Mouse (Mus musculus) lung, embryonic 16.5 days (tissue): ENCODE measurements around the gene Ston2. TPM values are rescaled to one million over a fixed set of nuclear protein-coding genes. Genes with fewer than 3 reads are reported as not detected.

Experiments used
- ATAC-seq: fragments of 200-750 bp; cut with Nextera tagmentation; 2 replicates; pipeline ENCODE4 v1.8.0; 2017; ENCODE audit warnings: low read depth, mild to moderate bottlenecking, moderate library complexity
- H3K27ac ChIP-seq: fragments of 300-500 bp; sonication (generic); 2 replicates; pipeline ENCODE4 v1.5.1; 2014; ENCODE audit warnings: mild to moderate bottlenecking, control low read depth, low read length
- H3K27me3 ChIP-seq: fragments of 300-500 bp; sonication (generic); 2 replicates; pipeline ENCODE4 v1.6.1; 2014; ENCODE audit warnings: low read depth, low read length, mixed read lengths; ENCODE audit not compliant: control insufficient read depth, insufficient read depth
- H3K36me3 ChIP-seq: fragments of 300-500 bp; sonication (generic); 2 replicates; pipeline ENCODE4 v1.6.1; 2014; ENCODE audit warnings: low read length; ENCODE audit not compliant: control insufficient read depth, insufficient read depth
- H3K4me1 ChIP-seq: fragments of 300-500 bp; sonication (generic); replicated peaks from 2 replicates; pipeline ENCODE4 v1.6.1; 2014; ENCODE audit warnings: low read length, mixed read lengths; ENCODE audit not compliant: control insufficient read depth, insufficient read depth
- H3K4me2 ChIP-seq: fragments of 300-500 bp; sonication (generic); 2 replicates; pipeline ENCODE4 v1.6.1; 2014; ENCODE audit warnings: low read depth, low read length, control low read depth
- H3K4me3 ChIP-seq: fragments of 300-500 bp; sonication (generic); 2 replicates; pipeline ENCODE4 v1.5.1; 2014; ENCODE audit warnings: mild to moderate bottlenecking, low read length, control low read depth
- H3K9ac ChIP-seq: fragments of 300-500 bp; sonication (generic); 2 replicates; pipeline ENCODE4 v1.6.1; 2014; ENCODE audit warnings: low read length, control low read depth
- H3K9me3 ChIP-seq: fragments of 300-500 bp; sonication (generic); 2 replicates; pipeline ENCODE4 v1.6.1; 2016; ENCODE audit warnings: low read length; ENCODE audit not compliant: control insufficient read depth
- WGBS: fragments of 180-500 bp; shearing (Covaris S2); extraction: QIAGEN DNeasy Blood & Tissue Kit; methylation state at CpG from one replicate; pipeline ENCODE4 v1.1.7; 2014; 5-methylcytosine and 5-hydroxymethylcytosine counted together
- polyA plus RNA-seq: library from polyadenylated mRNA; unstranded; fragments of >200 nt; fragmentation: Nextera tagmentation; extraction: Ambion mirVana; gene quantifications from 2 replicates; pipeline ENCODE4 v1.2.1, GENCODE M21; 2015

The Ston2 gene
- polyA plus RNA-seq, 1 experiment from 2014 or later: 7.5 TPM

GRCm38 (mm10) chr12:91667741-91668140 lies 120.4 kb downstream of the Ston2 start:
- Histone ChIP-seq H3K9ac (no peak overlapping the region), H3K4me1 (peaks cover 11% of the 10 kb centered on the region; the same call in 1 of the 2 replicates), H3K27ac (no peak overlapping the region), H3K27me3 (no peaks in the 10 kb centered on the region), H3K36me3 (no peaks in the 10 kb centered on the region), H3K4me2 (no peak overlapping the region), H3K9me3 (no peaks in the 10 kb centered on the region), H3K4me3 (no peak overlapping the region)
- ATAC-seq: peak; percentile 52; the same call in 1 of the 2 replicates
- 50% methylated on average over 7 of the region's 7 CpGs for WGBS

GRCm38 (mm10) chr12:91666607-91667006 lies 121.6 kb downstream of the Ston2 start:
- Histone ChIP-seq H3K9ac (no peak overlapping the region), H3K36me3 (no peaks in the 10 kb centered on the region), H3K4me1 (peaks cover 11% of the 10 kb centered on the region; the same call in 1 of the 2 replicates), H3K27me3 (no peaks in the 10 kb centered on the region), H3K27ac (no peak overlapping the region), H3K9me3 (no peaks in the 10 kb centered on the region), H3K4me2 (no peak overlapping the region), H3K4me3 (no peak overlapping the region)
- ATAC-seq: no peak
- 84% methylated on average over 3 of the region's 3 CpGs for WGBS

GRCm38 (mm10) chr12:91665431-91665830 lies 122.8 kb downstream of the Ston2 start:
- H3K27me3 ChIP-seq: no peaks in the 10 kb centered on the region
- no peaks in the 10 kb centered on the region for H3K36me3 ChIP-seq
- H3K9ac ChIP-seq: no peak overlapping the region
- H3K4me1 ChIP-seq: peaks cover 11% of the 10 kb centered on the region; the same call in 1 of the 2 replicates
- H3K4me2 ChIP-seq: no peak overlapping the region
- ATAC-seq: no peak
- H3K4me3 ChIP-seq: no peak overlapping the region
- no peak overlapping the region for H3K27ac ChIP-seq
- 79% methylated on average over 5 of the region's 5 CpGs for WGBS
- no peaks in the 10 kb centered on the region for H3K9me3 ChIP-seq

GRCm38 (mm10) chr12:91663260-91663659 lies 124.9 kb downstream of the Ston2 start:
- peaks cover 6% of the 10 kb centered on the region; the same call in 1 of the 2 replicates for H3K4me1 ChIP-seq
- H3K4me3 ChIP-seq: no peak overlapping the region
- no peak overlapping the region for H3K4me2 ChIP-seq
- 56% methylated on average over 6 of the region's 6 CpGs for WGBS
- H3K9ac ChIP-seq: no peak overlapping the region
- no peaks in the 10 kb centered on the region for H3K9me3 ChIP-seq
- no peaks in the 10 kb centered on the region for H3K27me3 ChIP-seq
- H3K36me3 ChIP-seq: no peaks in the 10 kb centered on the region
- no peak for ATAC-seq
- H3K27ac ChIP-seq: no peak overlapping the region

GRCm38 (mm10) chr12:91662844-91663243 lies 125.3 kb downstream of the Ston2 start:
- 72% methylated on average over 4 of the region's 4 CpGs for WGBS
- Histone ChIP-seq H3K4me3 (no peak overlapping the region), H3K9me3 (no peaks in the 10 kb centered on the region), H3K36me3 (no peaks in the 10 kb centered on the region), H3K27ac (no peak overlapping the region), H3K4me2 (no peak overlapping the region), H3K4me1 (peaks cover 3% of the 10 kb centered on the region; the same call in 1 of the 2 replicates), H3K27me3 (no peaks in the 10 kb centered on the region), H3K9ac (no peak overlapping the region)
- no peak for ATAC-seq

DNA sequence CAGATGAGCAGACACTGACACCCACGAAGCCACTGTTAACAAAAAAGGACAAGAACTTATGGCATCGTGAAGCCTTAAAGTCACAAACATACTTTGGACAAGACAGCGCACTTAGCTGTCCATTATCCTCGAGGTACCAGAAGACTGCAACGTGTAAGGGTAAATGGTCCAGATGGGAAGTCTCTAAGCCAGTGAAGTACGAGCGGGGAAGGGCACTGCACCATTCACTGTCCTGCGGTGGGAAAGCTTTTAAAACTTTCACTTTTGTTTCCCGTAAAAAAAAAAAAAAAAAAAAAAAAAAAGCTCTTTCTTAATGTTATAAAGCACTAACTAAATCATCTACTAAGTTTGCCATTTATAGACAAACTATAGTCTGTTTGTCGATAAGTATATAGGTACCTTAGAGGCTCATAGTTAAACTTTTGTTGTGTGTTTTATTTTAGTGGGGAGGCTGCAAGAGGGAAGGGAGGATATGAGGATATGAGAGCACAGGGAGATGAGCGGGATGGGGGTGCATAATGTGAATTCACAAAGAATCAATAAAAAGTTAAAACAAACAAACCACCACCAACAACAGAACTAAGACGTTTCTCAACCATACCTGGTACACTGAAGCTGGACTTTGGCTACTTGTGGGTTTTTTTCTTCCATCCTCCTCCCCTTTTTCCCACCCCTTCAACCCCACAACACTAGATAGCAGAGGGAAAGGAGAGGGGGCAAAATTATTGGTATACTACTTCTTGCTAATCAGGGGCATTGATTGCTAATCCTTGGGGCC lies 127.4 kb downstream of the Ston2 start:
- Histone ChIP-seq H3K9me3 (no peaks in the 10 kb centered on the region), H3K4me3 (no peak overlapping the region), H3K4me2 (no peak overlapping the region), H3K27me3 (no peaks in the 10 kb centered on the region), H3K4me1 (no peaks in the 10 kb centered on the region; the same call in 1 of the 2 replicates), H3K27ac (no peak overlapping the region), H3K9ac (no peak overlapping the region), H3K36me3 (no peaks in the 10 kb centered on the region)
- WGBS: 80% methylated on average over 12 of the region's 12 CpGs
- ATAC-seq: no peak

GRCm38 (mm10) chr12:91654399-91655122 lies 133.6 kb downstream of the Ston2 start:
- ATAC-seq: peak; percentile 90
- Histone ChIP-seq H3K9ac (no peak overlapping the region), H3K36me3 (no peaks in the 10 kb centered on the region), H3K27ac (peak overlapping the region; percentile 37; the same call in 1 of the 2 replicates), H3K4me1 (peaks cover 11% of the 10 kb centered on the region), H3K9me3 (no peaks in the 10 kb centered on the region), H3K27me3 (no peaks in the 10 kb centered on the region), H3K4me2 (no peak overlapping the region), H3K4me3 (no peak overlapping the region)
- 26% methylated on average over 3 of the region's 3 CpGs for WGBS

DNA sequence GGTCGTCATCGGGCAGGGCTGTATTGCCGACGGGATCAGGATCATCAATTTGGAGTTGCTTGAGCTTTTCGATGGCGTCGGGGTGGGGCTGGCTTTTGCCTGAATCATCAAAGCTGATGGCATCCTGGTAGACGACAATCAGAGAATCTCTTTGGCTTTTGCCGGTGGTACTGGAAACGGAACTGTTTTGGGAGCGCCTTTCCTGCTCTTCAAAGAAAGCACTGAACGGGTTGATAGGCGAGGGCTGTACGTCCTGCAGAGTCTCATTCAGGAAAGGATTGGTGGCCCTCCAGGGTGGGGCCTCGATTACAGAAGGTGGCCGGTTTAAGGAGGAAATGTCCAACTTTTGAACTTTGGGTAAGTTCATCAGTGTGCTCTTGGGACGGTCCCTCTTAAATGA lies 139.8 kb downstream of the Ston2 start:
- H3K4me2 ChIP-seq: no peak overlapping the region
- ATAC-seq: no peak
- H3K27ac ChIP-seq: no peak overlapping the region
- peaks cover 7% of the 10 kb centered on the region; the same call in 1 of the 2 replicates for H3K9me3 ChIP-seq
- H3K36me3 ChIP-seq: peaks cover 16% of the 10 kb centered on the region
- no peaks in the 10 kb centered on the region for H3K4me1 ChIP-seq
- H3K9ac ChIP-seq: no peak overlapping the region
- no peaks in the 10 kb centered on the region for H3K27me3 ChIP-seq
- WGBS: 94% methylated on average over 17 of the region's 17 CpGs
- no peak overlapping the region for H3K4me3 ChIP-seq

- WGBS: 80% methylated on average over 6 of the region's 6 CpGs
- no peak for ATAC-seq
These were observed 142.6 kb downstream of the Ston2 start for GRCm38 (mm10) chr12:91645361-91646123.

More at GRCm38 (mm10) chr12:91645361-91646123, 142.6 kb downstream of the Ston2 start:
- Histone ChIP-seq H3K4me3 (no peak overlapping the region), H3K36me3 (peaks cover 16% of the 10 kb centered on the region), H3K27me3 (no peaks in the 10 kb centered on the region), H3K4me2 (no peak overlapping the region), H3K27ac (no peak overlapping the region), H3K9ac (no peak overlapping the region), H3K4me1 (peaks cover 5% of the 10 kb centered on the region; the same call in 1 of the 2 replicates), H3K9me3 (peaks cover 7% of the 10 kb centered on the region; the same call in 1 of the 2 replicates)
